In the genomic region with DNA sequence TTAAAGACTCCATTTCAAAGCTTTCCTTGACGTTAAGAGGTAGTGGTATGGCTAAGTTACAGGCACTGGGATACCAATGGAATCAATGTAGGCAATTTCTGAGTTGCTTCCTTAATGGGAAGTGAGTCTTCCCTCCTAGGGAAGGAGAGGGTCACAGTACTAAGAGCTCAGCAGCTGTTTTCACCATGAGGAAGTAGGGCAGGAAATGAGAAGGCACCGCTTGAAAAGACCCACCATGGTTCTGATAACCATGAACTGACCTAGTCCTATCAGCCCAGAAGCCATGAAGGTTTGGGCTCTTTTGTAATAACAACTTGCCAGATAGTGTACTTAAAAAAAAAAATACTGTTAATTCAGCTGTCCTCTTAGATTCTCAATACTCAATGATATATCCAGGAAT, we compare ENCODE assay signal across 18 mouse cellular contexts.
"Had no signal": no experiment of that assay in that cellular context is flagged by ENCODE, and none has a peak within 500 bp of the region (broad histone marks: within the 10 kb centered on the region; RNA-seq: fewer than 3 reads in every experiment).

No protein-coding gene starts in this region.

- H3K4me3 ChIP-seq: limb, embryonic 12.5 days; limb, embryonic 15.5 days; liver, embryonic 15.5 days; midbrain, embryonic 12.5 days; midbrain, embryonic 15.5 days; neural tube, embryonic 12.5 days; neural tube, embryonic 15.5 days had no signal

- DNase-seq: kidney, adult 2 months; kidney, postnatal 36 days; left cerebral cortex, postnatal 4 days; lung, adult 2 months; lung, postnatal 14 days; lung, postnatal 4 days; thymus, postnatal 25 days had no signal

- H3K36me3 ChIP-seq: limb, embryonic 12.5 days; limb, embryonic 15.5 days; liver, embryonic 15.5 days; midbrain, embryonic 12.5 days; midbrain, embryonic 15.5 days; neural tube, embryonic 12.5 days; neural tube, embryonic 15.5 days had no signal

- H3K27me3 ChIP-seq: limb, embryonic 12.5 days; limb, embryonic 15.5 days; liver, embryonic 15.5 days; midbrain, embryonic 12.5 days; midbrain, embryonic 15.5 days; neural tube, embryonic 12.5 days; neural tube, embryonic 15.5 days had no signal

- H3K27ac ChIP-seq: kidney, postnatal 0 days; limb, embryonic 12.5 days; limb, embryonic 15.5 days; liver, embryonic 15.5 days; midbrain, embryonic 12.5 days; midbrain, embryonic 15.5 days; neural tube, embryonic 12.5 days; neural tube, embryonic 15.5 days; stomach, postnatal 0 days had no signal

- ATAC-seq: inflammation-experienced regulatory T-cells, adult 6 months; intestine, embryonic 16.5 days; midbrain, embryonic 15.5 days had no signal
